Mouse (Mus musculus) midbrain, embryonic 13.5 days (tissue): ENCODE data around the gene 4933424G06Rik. TPM values are rescaled to one million over a fixed set of nuclear protein-coding genes. Genes with fewer than 3 reads are reported as not detected.
A peak's percentile ranks its signal among the peaks of the same experiment; 100 is the strongest.

Experiments
- ATAC-seq: fragments of 200-750 bp; cut with Nextera tagmentation; 2 replicates; pipeline ENCODE4 v1.8.0; 2017; ENCODE audit warnings: mild to moderate bottlenecking, moderate TSS enrichment, moderate library complexity
- H3K27ac ChIP-seq: fragments of 300-500 bp; sonication (generic); 2 replicates; pipeline ENCODE4 v1.5.1; 2015; ENCODE audit warnings: inconsistent platforms, mild to moderate bottlenecking, moderate library complexity
- H3K27me3 ChIP-seq: fragments of 300-500 bp; sonication (generic); 2 replicates; pipeline ENCODE4 v1.6.1; 2015; ENCODE audit warnings: mild to moderate bottlenecking, inconsistent platforms
- H3K36me3 ChIP-seq: fragments of 300-500 bp; sonication (generic); 2 replicates; pipeline ENCODE4 v1.6.1; 2015; ENCODE audit warnings: mild to moderate bottlenecking, inconsistent platforms
- H3K4me1 ChIP-seq: fragments of 300-500 bp; sonication (generic); replicated peaks from 2 replicates; pipeline ENCODE4 v1.6.1; 2015; ENCODE audit warnings: inconsistent platforms
- H3K4me2 ChIP-seq: fragments of 300-500 bp; sonication (generic); replicated peaks from 2 replicates; pipeline ENCODE4 v1.6.1; 2015; ENCODE audit warnings: moderate library complexity, mild to moderate bottlenecking, inconsistent platforms
- H3K4me3 ChIP-seq: fragments of 300-500 bp; sonication (generic); replicated peaks from 2 replicates; pipeline ENCODE4 v1.5.1; 2015; ENCODE audit warnings: mild to moderate bottlenecking, inconsistent platforms
- H3K9ac ChIP-seq: fragments of 300-500 bp; sonication (generic); replicated peaks from 2 replicates; pipeline ENCODE4 v1.6.1; 2015; ENCODE audit warnings: mild to moderate bottlenecking, inconsistent platforms
- H3K9me3 ChIP-seq: fragments of 300-500 bp; sonication (generic); 2 replicates; pipeline ENCODE4 v1.6.1; 2016; ENCODE audit warnings: mild to moderate bottlenecking, inconsistent platforms
- WGBS: fragments of 180-500 bp; shearing (Covaris S2); methylation state at CpG from one replicate; pipeline ENCODE4 v1.1.7; 2015; 5-methylcytosine and 5-hydroxymethylcytosine counted together
- polyA plus RNA-seq: library from polyadenylated mRNA; unstranded; fragments of >200 nt; fragmentation: Nextera tagmentation; extraction: Ambion mirVana; gene quantifications from 2 replicates; pipeline ENCODE4 v1.2.1, GENCODE M21; 2015

Gene 4933424G06Rik
- polyA plus RNA-seq, 1 experiment from 2014 or later: 0.36 TPM

- Histone ChIP-seq H3K27ac (no peak overlapping the region), H3K4me2 (no peak overlapping the region), H3K36me3 (no peaks in the 10 kb centered on the region), H3K4me1 (no peaks in the 10 kb centered on the region), H3K9me3 (no peaks in the 10 kb centered on the region), H3K27me3 (no peaks in the 10 kb centered on the region), H3K9ac (no peak overlapping the region), H3K4me3 (no peak overlapping the region)
- WGBS: 89% methylated on average over 18 of the region's 18 CpGs
- ATAC-seq: no peak
Measured at GRCm38 (mm10) chr1:36759076-36759475, 49.1 kb downstream of the 4933424G06Rik start.

GRCm38 (mm10) chr1:36760401-36760800 is 50.5 kb downstream of the 4933424G06Rik start:
- no peak overlapping the region for H3K9ac ChIP-seq
- 83% methylated on average over 9 of the region's 9 CpGs for WGBS
- no peak overlapping the region for H3K4me2 ChIP-seq
- no peak overlapping the region for H3K27ac ChIP-seq
- no peak overlapping the region for H3K4me3 ChIP-seq
- no peaks in the 10 kb centered on the region for H3K27me3 ChIP-seq
- H3K9me3 ChIP-seq: no peaks in the 10 kb centered on the region
- no peaks in the 10 kb centered on the region for H3K36me3 ChIP-seq
- ATAC-seq: no peak
- H3K4me1 ChIP-seq: no peaks in the 10 kb centered on the region

GRCm38 (mm10) chr1:36761061-36761460 is 51.1 kb downstream of the 4933424G06Rik start:
- Histone ChIP-seq H3K9me3 (no peaks in the 10 kb centered on the region), H3K4me1 (no peaks in the 10 kb centered on the region), H3K4me3 (no peak overlapping the region), H3K9ac (no peak overlapping the region), H3K27ac (no peak overlapping the region), H3K27me3 (no peaks in the 10 kb centered on the region), H3K4me2 (no peak overlapping the region), H3K36me3 (no peaks in the 10 kb centered on the region)
- 93% methylated on average over 8 of the region's 8 CpGs for WGBS
- no peak for ATAC-seq

- WGBS: 88% methylated on average over 11 of the region's 11 CpGs
- Histone ChIP-seq H3K4me1 (no peaks in the 10 kb centered on the region), H3K36me3 (no peaks in the 10 kb centered on the region), H3K27ac (no peak within 1 kb of the TSS), H3K27me3 (no peaks in the 10 kb centered on the region), H3K9me3 (no peaks in the 10 kb centered on the region), H3K9ac (no peak within 1 kb of the TSS), H3K4me2 (no peak within 1 kb of the TSS), H3K4me3 (no peak within 1 kb of the TSS)
- no peak for ATAC-seq
Measured at GRCm38 (mm10) chr1:36761568-36761967, 51.6 kb downstream of the 4933424G06Rik start, which contains the start of gene Zap70. Gene Zap70 (plus strand): TSS chr1:36761798.

GRCm38 (mm10) chr1:36766431-36767205 is 56.7 kb downstream of the 4933424G06Rik start:
- Histone ChIP-seq H3K9me3 (no peaks in the 10 kb centered on the region), H3K27ac (no peak overlapping the region), H3K4me2 (no peak overlapping the region), H3K9ac (no peak overlapping the region), H3K36me3 (no peaks in the 10 kb centered on the region), H3K4me3 (no peak overlapping the region), H3K4me1 (0 out of 2 replicates have a peak, but pooled peaks cover 3% of the 10 kb centered on the region), H3K27me3 (peaks cover 13% of the 10 kb centered on the region)
- WGBS: 69% methylated on average over 4 of the region's 4 CpGs
- ATAC-seq: no peak

GRCm38 (mm10) chr1:36767321-36767720 is 57.4 kb downstream of the 4933424G06Rik start:
- Histone ChIP-seq H3K27me3 (peaks cover 15% of the 10 kb centered on the region), H3K36me3 (no peaks in the 10 kb centered on the region), H3K9ac (no peak overlapping the region), H3K4me1 (0 out of 2 replicates have a peak, but pooled peaks cover 3% of the 10 kb centered on the region), H3K4me3 (no peak overlapping the region), H3K9me3 (no peaks in the 10 kb centered on the region), H3K4me2 (no peak overlapping the region), H3K27ac (no peak overlapping the region)
- no peak for ATAC-seq
- 59% methylated on average over 10 of the region's 10 CpGs for WGBS

GRCm38 (mm10) chr1:36768786-36769185 is 58.8 kb downstream of the 4933424G06Rik start:
- Histone ChIP-seq H3K27ac (no peak overlapping the region), H3K9me3 (no peaks in the 10 kb centered on the region), H3K4me2 (no peak overlapping the region), H3K9ac (no peak overlapping the region), H3K36me3 (no peaks in the 10 kb centered on the region), H3K4me1 (0 out of 2 replicates have a peak, but pooled peaks cover 3% of the 10 kb centered on the region), H3K27me3 (peaks cover 15% of the 10 kb centered on the region), H3K4me3 (no peak overlapping the region)
- WGBS: 74% methylated on average over 5 of the region's 5 CpGs
- no peak for ATAC-seq

GRCm38 (mm10) chr1:36769951-36770350 is 60.0 kb downstream of the 4933424G06Rik start:
- Histone ChIP-seq H3K36me3 (no peaks in the 10 kb centered on the region), H3K9ac (no peak overlapping the region), H3K4me1 (0 out of 2 replicates have a peak, but pooled peaks cover 3% of the 10 kb centered on the region), H3K27ac (no peak overlapping the region), H3K4me2 (no peak overlapping the region), H3K4me3 (no peak overlapping the region), H3K27me3 (peaks cover 15% of the 10 kb centered on the region), H3K9me3 (no peaks in the 10 kb centered on the region)
- WGBS: 80% methylated on average over 1 of the region's 1 CpGs
- ATAC-seq: no peak

- Histone ChIP-seq H3K4me3 (peak overlapping the region; percentile 20), H3K27ac (no peak overlapping the region), H3K9me3 (no peaks in the 10 kb centered on the region; the same call in 1 of the 2 replicates), H3K4me1 (0 out of 2 replicates have a peak, but pooled peaks cover 3% of the 10 kb centered on the region), H3K4me2 (peak overlapping the region; percentile 41), H3K36me3 (no peaks in the 10 kb centered on the region), H3K27me3 (peaks cover 15% of the 10 kb centered on the region), H3K9ac (0 out of 2 replicates have a peak overlapping the region, but pooled peaks have one; percentile 3)
- ATAC-seq: peak; percentile 24; the same call in 1 of the 2 replicates
- WGBS: 13% methylated on average over 27 of the region's 27 CpGs
Measured at GRCm38 (mm10) chr1:36770998-36771397, 61.0 kb downstream of the 4933424G06Rik start.

- H3K36me3 ChIP-seq: no peaks in the 10 kb centered on the region
- no peak overlapping the region for H3K27ac ChIP-seq
- 89% methylated on average over 9 of the region's 9 CpGs for WGBS
- no peak overlapping the region for H3K9ac ChIP-seq
- no peak overlapping the region for H3K4me2 ChIP-seq
- H3K4me3 ChIP-seq: no peak overlapping the region
- H3K27me3 ChIP-seq: peaks cover 15% of the 10 kb centered on the region
- no peak for ATAC-seq
- H3K9me3 ChIP-seq: no peaks in the 10 kb centered on the region; the same call in 1 of the 2 replicates
- H3K4me1 ChIP-seq: 0 out of 2 replicates have a peak, but pooled peaks cover 3% of the 10 kb centered on the region
Measured at GRCm38 (mm10) chr1:36772198-36772934, 62.4 kb downstream of the 4933424G06Rik start.

- Histone ChIP-seq H3K4me3 (no peak overlapping the region), H3K27me3 (no peaks in the 10 kb centered on the region), H3K9me3 (no peaks in the 10 kb centered on the region; the same call in 1 of the 2 replicates), H3K27ac (no peak overlapping the region), H3K9ac (no peak overlapping the region), H3K36me3 (no peaks in the 10 kb centered on the region), H3K4me1 (peaks cover 5% of the 10 kb centered on the region; the same call in 1 of the 2 replicates), H3K4me2 (no peak overlapping the region)
- no peak for ATAC-seq
- 89% methylated on average over 13 of the region's 13 CpGs for WGBS
Measured at GRCm38 (mm10) chr1:36780793-36781192, 70.8 kb downstream of the 4933424G06Rik start.

GRCm38 (mm10) chr1:36782476-36782875 is 72.5 kb downstream of the 4933424G06Rik start:
- whole genome bisulfite sequencing: 83% methylated on average over 11 of the region's 11 CpGs
- Histone ChIP-seq H3K27me3 (no peaks in the 10 kb centered on the region; the same call in 1 of the 2 replicates), H3K36me3 (no peaks in the 10 kb centered on the region), H3K9ac (no peak overlapping the region), H3K9me3 (no peaks in the 10 kb centered on the region), H3K27ac (no peak overlapping the region), H3K4me1 (peaks cover 5% of the 10 kb centered on the region; the same call in 1 of the 2 replicates), H3K4me2 (no peak overlapping the region), H3K4me3 (no peak overlapping the region)
- no peak for ATAC-seq
